ENCODE assay signal across 15 mouse cellular contexts in the genomic region with DNA sequence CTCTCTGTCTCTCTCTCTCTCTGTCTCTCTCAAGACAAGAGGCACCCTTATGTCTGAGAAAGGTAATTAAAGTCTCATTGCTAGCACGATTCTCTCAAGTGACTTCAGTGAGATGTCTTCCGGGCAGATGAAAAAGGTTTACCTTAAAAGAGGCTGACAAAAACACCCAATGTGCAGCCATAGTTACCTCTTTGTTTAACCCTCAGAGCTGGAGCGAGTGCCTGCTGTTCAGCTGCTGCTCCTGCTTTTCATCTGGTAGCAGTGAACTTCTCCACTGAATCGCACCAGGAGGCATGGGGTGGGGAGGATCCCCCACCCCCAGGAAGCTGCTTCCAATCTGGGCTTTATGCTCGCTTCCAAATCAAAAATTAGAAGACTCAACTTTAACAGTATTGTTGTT.
DNase-seq lines count a peak whose midpoint lies in the region; ATAC-seq and TF ChIP-seq lines count a peak whose summit lies in the region.
"Had no signal": no experiment of that assay in that cellular context is flagged by ENCODE, and none has a peak within 500 bp of the region (broad histone marks: within the 10 kb centered on the region; RNA-seq: fewer than 3 reads in every experiment).

No protein-coding gene starts in this region.

- H3K9ac ChIP-seq in hindbrain, postnatal 0 days (replicated peaks; ENCODE audit: low read length) = no peak overlapping the region
- no peak overlapping the region for H3K9ac ChIP-seq in forebrain, embryonic 13.5 days
- H3K9ac ChIP-seq in limb, embryonic 12.5 days (replicated peaks) = no peak overlapping the region
- H3K9ac ChIP-seq in neural tube, embryonic 15.5 days (replicated peaks) = no peak overlapping the region
- H3K9ac ChIP-seq: heart, embryonic 13.5 days; lung, embryonic 15.5 days had no signal

- peaks cover 17% of the 10 kb centered on the region for H3K4me1 ChIP-seq in hindbrain, embryonic 10.5 days (replicated peaks)
- H3K4me1 ChIP-seq in hindbrain, postnatal 0 days (ENCODE audit: insufficient read depth, low read length) = peaks cover 7% of the 10 kb centered on the region; the same call in 1 of the 2 replicates
- H3K4me1 ChIP-seq in forebrain, embryonic 13.5 days = peaks cover 21% of the 10 kb centered on the region
- peaks cover 26% of the 10 kb centered on the region for H3K4me1 ChIP-seq in limb, embryonic 12.5 days (replicated peaks)
- H3K4me1 ChIP-seq in neural tube, embryonic 15.5 days = peaks cover 23% of the 10 kb centered on the region
- H3K4me1 ChIP-seq: heart, embryonic 13.5 days; lung, embryonic 15.5 days had no signal

- H3K27me3 ChIP-seq in hindbrain, embryonic 10.5 days (ENCODE audit: insufficient read depth, poor library complexity, severe bottlenecking) = no peaks in the 10 kb centered on the region
- no peaks in the 10 kb centered on the region for H3K27me3 ChIP-seq in hindbrain, postnatal 0 days (ENCODE audit: insufficient read depth, low read length)
- peaks cover 41% of the 10 kb centered on the region for H3K27me3 ChIP-seq in forebrain, embryonic 13.5 days
- no peaks in the 10 kb centered on the region for H3K27me3 ChIP-seq in limb, embryonic 12.5 days
- no peaks in the 10 kb centered on the region for H3K27me3 ChIP-seq in neural tube, embryonic 15.5 days (replicated peaks)
- H3K27me3 ChIP-seq: heart, embryonic 13.5 days; lung, embryonic 15.5 days had no signal

- no peaks in the 10 kb centered on the region for H3K36me3 ChIP-seq in hindbrain, embryonic 10.5 days
- no peaks in the 10 kb centered on the region for H3K36me3 ChIP-seq in hindbrain, postnatal 0 days (ENCODE audit: insufficient read depth, low read length)
- no peaks in the 10 kb centered on the region for H3K36me3 ChIP-seq in forebrain, embryonic 13.5 days (ENCODE audit: poor library complexity, severe bottlenecking)
- H3K36me3 ChIP-seq in limb, embryonic 12.5 days = no peaks in the 10 kb centered on the region
- H3K36me3 ChIP-seq in neural tube, embryonic 15.5 days = no peaks in the 10 kb centered on the region
- H3K36me3 ChIP-seq: heart, embryonic 13.5 days; lung, embryonic 15.5 days had no signal

- peak overlapping the region; percentile 73 for H3K27ac ChIP-seq in hindbrain, embryonic 10.5 days
- H3K27ac ChIP-seq in hindbrain, postnatal 0 days = no peak overlapping the region
- H3K27ac ChIP-seq in forebrain, embryonic 13.5 days = peak overlapping the region; percentile 70
- no peak overlapping the region for H3K27ac ChIP-seq in limb, embryonic 12.5 days
- H3K27ac ChIP-seq in neural tube, embryonic 15.5 days (replicated peaks) = peak overlapping the region; percentile 68
- H3K27ac ChIP-seq: gastrocnemius, adult 2 months; heart, embryonic 13.5 days; lung, embryonic 15.5 days had no signal

- WGBS in hindbrain, embryonic 10.5 days = 21% methylated on average over 5 of the region's 5 CpGs
- 11% methylated on average over 5 of the region's 5 CpGs for WGBS in hindbrain, postnatal 0 days
- 5% methylated on average over 5 of the region's 5 CpGs for WGBS in forebrain, embryonic 13.5 days
- 21% methylated on average over 5 of the region's 5 CpGs for WGBS in limb, embryonic 12.5 days
- whole genome bisulfite sequencing in neural tube, embryonic 15.5 days = 12% methylated on average over 5 of the region's 5 CpGs

- H3K9me3 ChIP-seq in hindbrain, embryonic 10.5 days = no peaks in the 10 kb centered on the region
- no peaks in the 10 kb centered on the region for H3K9me3 ChIP-seq in hindbrain, postnatal 0 days (ENCODE audit: low read length)
- no peaks in the 10 kb centered on the region for H3K9me3 ChIP-seq in forebrain, embryonic 13.5 days (replicated peaks)
- no peaks in the 10 kb centered on the region for H3K9me3 ChIP-seq in limb, embryonic 12.5 days
- no peaks in the 10 kb centered on the region for H3K9me3 ChIP-seq in neural tube, embryonic 15.5 days (replicated peaks)
- H3K9me3 ChIP-seq: heart, embryonic 13.5 days; lung, embryonic 15.5 days had no signal

- DNase-seq in hindbrain, embryonic 10.5 days (ENCODE audit: low spot score) = no peak
- DNase-seq in hindbrain, postnatal 0 days (ENCODE audit: low spot score) = no peak
- no peak for DNase-seq in lung, adult 18-20 months
- no peak for DNase-seq in thymus, postnatal 4 days
- DNase-seq in thymus, postnatal 25 days = no peak
- DNase-seq: cerebellum, adult 9-11 months; gastrocnemius, adult 2 months; thymus, adult 18-20 months had no signal

- TF ChIP-seq CTCF in hindbrain, postnatal 0 days (IDR thresholded peaks at IDR 0.05; ENCODE audit: low read depth) = no peak

- H3K4me3 ChIP-seq in hindbrain, embryonic 10.5 days = no peak overlapping the region
- no peak overlapping the region for H3K4me3 ChIP-seq in hindbrain, postnatal 0 days (ENCODE audit: low read length)
- no peak overlapping the region for H3K4me3 ChIP-seq in forebrain, embryonic 13.5 days
- no peak overlapping the region for H3K4me3 ChIP-seq in limb, embryonic 12.5 days (replicated peaks)
- no peak overlapping the region for H3K4me3 ChIP-seq in neural tube, embryonic 15.5 days (replicated peaks)
- H3K4me3 ChIP-seq: gastrocnemius, adult 2 months; heart, embryonic 13.5 days; lung, embryonic 15.5 days had no signal

- no peak overlapping the region for H3K4me2 ChIP-seq in hindbrain, postnatal 0 days (ENCODE audit: low read depth, low read length)
- H3K4me2 ChIP-seq in forebrain, embryonic 13.5 days = peak overlapping the region; percentile 28
- peak overlapping the region; percentile 24; the same call in 1 of the 2 replicates for H3K4me2 ChIP-seq in limb, embryonic 12.5 days
- peak overlapping the region; percentile 26; the same call in 1 of the 2 replicates for H3K4me2 ChIP-seq in neural tube, embryonic 15.5 days
- H3K4me2 ChIP-seq: heart, embryonic 13.5 days; lung, embryonic 15.5 days had no signal

- no peak for ATAC-seq in hindbrain, postnatal 0 days
- ATAC-seq in forebrain, embryonic 13.5 days = peak; percentile 70
- no peak for ATAC-seq in limb, embryonic 12.5 days (ENCODE audit: insufficient number of reproducible peaks, insufficient read depth, low FRiP score, low TSS enrichment, low read depth)
- no peak for ATAC-seq in neural tube, embryonic 15.5 days (ENCODE audit: low FRiP score)
- ATAC-seq: activated CD4-positive, CD25-positive, alpha-beta regulatory T cell, adult 4 months; intestine, postnatal 0 days had no signal

Comparison
In these comparisons a context has a peak if more than half of its experiments do, and no peak if none do; other contexts are left out.
1. H3K27ac ChIP-seq: peak in hindbrain, embryonic 10.5 days (single experiment), forebrain, embryonic 13.5 days (single experiment) and neural tube, embryonic 15.5 days (single experiment); none in hindbrain, postnatal 0 days (single experiment) and limb, embryonic 12.5 days (single experiment).